In genomic region chr17:53456742-53457141, GRCm38 (mm10) we compare ENCODE assay signal across 27 mouse cellular contexts. TPM values are rescaled to one million over a fixed set of nuclear protein-coding genes. Genes with fewer than 3 reads are reported as not detected.
DNase-seq lines count a peak whose midpoint lies in the region; ATAC-seq and TF ChIP-seq lines count a peak whose summit lies in the region.
"Had no signal": no experiment of that assay in that cellular context is flagged by ENCODE, and none has a peak within 500 bp of the region (broad histone marks: within the 10 kb centered on the region; RNA-seq: fewer than 3 reads in every experiment).

No protein-coding gene starts in this region.

- TF ChIP-seq CTCF in MEL (IDR thresholded peaks at IDR 0.05 in 2 of 3, conservative IDR thresholded peaks at IDR 0.05 in 1 of 3; ENCODE audit: control insufficient read depth in 1 of 3, insufficient read depth in 1 of 3, low read depth in 2 of 3, low read length in 3 of 3, poor library complexity in 1 of 3, severe bottlenecking in 1 of 3), result no peak
- TF ChIP-seq CTCF in layer of hippocampus, adult 2 months (conservative IDR thresholded peaks at IDR 0.05), result no peak

- no peak overlapping the region for H3K9ac ChIP-seq in MEL (ENCODE audit: control insufficient read depth, low read depth, low read length, poor library complexity, severe bottlenecking)
- H3K9ac ChIP-seq: embryonic facial prominence, embryonic 13.5 days; embryonic facial prominence, embryonic 15.5 days; forebrain, embryonic 12.5 days had no signal

- no peak overlapping the region for H3K27ac ChIP-seq in MEL (ENCODE audit: control insufficient read depth, low read depth, low read length)
- no peak overlapping the region for H3K27ac ChIP-seq in layer of hippocampus, adult 2 months
- H3K27ac ChIP-seq: embryonic facial prominence, embryonic 13.5 days; embryonic facial prominence, embryonic 15.5 days; forebrain, embryonic 10.5 days; forebrain, embryonic 12.5 days had no signal

- peaks cover 3 to 12% of the 10 kb centered on the region in 2 experiments for H3K4me1 ChIP-seq in MEL (ENCODE audit: control insufficient read depth in 1 of 2, insufficient read depth in 2 of 2, low read length in 2 of 2)
- H3K4me1 ChIP-seq: embryonic facial prominence, embryonic 13.5 days; embryonic facial prominence, embryonic 15.5 days; forebrain, embryonic 10.5 days; forebrain, embryonic 12.5 days had no signal

- peaks cover 0 to 13% of the 10 kb centered on the region in 2 experiments; a peak in 2 of 4 replicates for H3K36me3 ChIP-seq in MEL (ENCODE audit: control insufficient read depth in 1 of 2, insufficient read depth in 2 of 2, low read length in 2 of 2)
- H3K36me3 ChIP-seq: embryonic facial prominence, embryonic 13.5 days; embryonic facial prominence, embryonic 15.5 days; forebrain, embryonic 10.5 days; forebrain, embryonic 12.5 days; G1E had no signal

- no peak for TF ChIP-seq POLR2A in MEL (IDR thresholded peaks at IDR 0.05; ENCODE audit: control insufficient read depth in 1 of 2, insufficient read depth in 1 of 2, low read depth in 1 of 2, low read length in 2 of 2, poor library complexity in 1 of 2)

- H3K9me3 ChIP-seq in MEL (replicated peaks; ENCODE audit: insufficient read depth, low read length), result no peaks in the 10 kb centered on the region
- H3K9me3 ChIP-seq: embryonic facial prominence, embryonic 13.5 days; embryonic facial prominence, embryonic 15.5 days; forebrain, embryonic 10.5 days; G1E had no signal

- no peaks in the 10 kb centered on the region; a peak in 2 of 4 replicates for H3K27me3 ChIP-seq in MEL (ENCODE audit: control insufficient read depth in 1 of 2, insufficient read depth in 2 of 2, low read length in 2 of 2)
- H3K27me3 ChIP-seq: embryonic facial prominence, embryonic 13.5 days; embryonic facial prominence, embryonic 15.5 days; forebrain, embryonic 12.5 days had no signal

- TF ChIP-seq RAD21 in MEL (IDR thresholded peaks at IDR 0.05; ENCODE audit: low read depth, low read length), result no peak

- no peak overlapping the region for H3K4me3 ChIP-seq in MEL (ENCODE audit: control insufficient read depth in 1 of 2, insufficient read depth in 1 of 2, low read depth in 2 of 2, low read length in 2 of 2)
- no peak overlapping the region for H3K4me3 ChIP-seq in layer of hippocampus, adult 2 months
- H3K4me3 ChIP-seq: embryonic facial prominence, embryonic 13.5 days; embryonic facial prominence, embryonic 15.5 days; erythroblast, embryonic 14.5 days; forebrain, embryonic 10.5 days; forebrain, embryonic 12.5 days had no signal

- H3K79me2 ChIP-seq in MEL (ENCODE audit: control insufficient read depth, insufficient read depth, low read length, poor library complexity), result no peaks in the 10 kb centered on the region

- peak; percentile 64 for DNase-seq in MEL (ENCODE audit: low read depth, low spot score)
- DNase-seq in R1 (ENCODE audit: low read depth, low spot score), result peak; percentile 44
- no peak for DNase-seq in lung, postnatal 36 days
- DNase-seq in layer of hippocampus, adult 2 months (ENCODE audit: low spot score in 2 of 2), result no peak
- DNase-seq in frontal cortex, postnatal 14 days (ENCODE audit: low spot score in 2 of 2), result no peak
- DNase-seq: adrenal gland, adult 2 months; adrenal gland, postnatal 10 days; adrenal gland, postnatal 25 days; cerebellum, adult 11 months; cerebellum, adult 18-20 months; cerebellum, adult 8-10 months; cerebellum, adult 9-11 months; cerebellum, postnatal 14 days; cerebellum, postnatal 36 days; embryo, embryonic 11 days had no signal

- peak; percentile 50 for ATAC-seq in megakaryocyte-erythroid progenitor cell, adult 5-6 weeks (replicated peaks; ENCODE audit: low FRiP score, low TSS enrichment, poor library complexity, severe bottlenecking)
- ATAC-seq: forebrain, embryonic 14.5 days; forebrain, embryonic 16.5 days; Patski had no signal

- peak; percentile 89 to 95 for TF ChIP-seq EP300 in MEL (IDR thresholded peaks at IDR 0.05; ENCODE audit: low read depth in 1 of 2, low read length in 2 of 2)

TF ChIP-seq in MEL, 35 proteins besides CTCF, POLR2A, EP300 and RAD21:
- TF ChIP-seq SIN3A (IDR thresholded peaks at IDR 0.05; ENCODE audit: low read length) (peak; percentile 58; the same call in 1 of the 2 replicates), JUND (IDR thresholded peaks at IDR 0.05; ENCODE audit: low read depth, low read length) (no peak), USF2 (IDR thresholded peaks at IDR 0.05; ENCODE audit: borderline replicate concordance in 1 of 2, insufficient read depth in 1 of 2, low read depth in 1 of 2, low read length in 2 of 2) (no peak), UBTF (IDR thresholded peaks at IDR 0.05; ENCODE audit: borderline replicate concordance, insufficient read depth, low read depth, low read length) (no peak), ZMIZ1 (IDR thresholded peaks at IDR 0.05; ENCODE audit: low read depth, low read length) (no peak), GATA1 (IDR thresholded peaks at IDR 0.05; ENCODE audit: low read depth, low read length) (peak; percentile 94), E2F4 (IDR thresholded peaks at IDR 0.05; ENCODE audit: borderline replicate concordance, low read depth, low read length) (no peak), ZKSCAN1 (IDR thresholded peaks at IDR 0.05; ENCODE audit: low read depth, low read length) (no peak), MEF2A (IDR thresholded peaks at IDR 0.05; ENCODE audit: extremely low read depth, insufficient replicate concordance, low read depth, low read length, poor library complexity, severe bottlenecking) (peak; percentile 75; the same call in 1 of the 2 replicates), TAL1 (IDR thresholded peaks at IDR 0.05; ENCODE audit: low read length) (0 out of 2 replicates have a peak, but pooled peaks have one; percentile 9), ETS1 (IDR thresholded peaks at IDR 0.05; ENCODE audit: low read depth, low read length) (peak; percentile 70), ELF1 (IDR thresholded peaks at IDR 0.05; ENCODE audit: low read depth, low read length) (no peak), MAFK (IDR thresholded peaks at IDR 0.05; ENCODE audit: borderline replicate concordance, low read depth, low read length) (peak; percentile 70; the same call in 1 of the 2 replicates), CHD1 (IDR thresholded peaks at IDR 0.05; ENCODE audit: low read depth, low read length) (no peak), TCF12 (IDR thresholded peaks at IDR 0.05; ENCODE audit: low read depth, low read length) (peak; percentile 85), TBP (IDR thresholded peaks at IDR 0.05; ENCODE audit: low read depth, low read length) (no peak), RCOR1 (IDR thresholded peaks at IDR 0.05; ENCODE audit: low read depth, low read length) (peak; percentile 98), MAZ (IDR thresholded peaks at IDR 0.05; ENCODE audit: low read depth, low read length) (no peak), BHLHE40 (IDR thresholded peaks at IDR 0.05; ENCODE audit: borderline replicate concordance, low read depth, low read length) (peak; percentile 43; the same call in 1 of the 2 replicates)

RNA-seq across cellular contexts. Expression of gene Efhb, which starts 6.4 kb away (rescaled TPM):
- not detected in 2 replicates for total RNA-seq in MEL (2012; rRNA removed)
- polyA plus RNA-seq in MEL (2012; ENCODE audit: insufficient read depth in 1 of 2, insufficient read length in 2 of 2, low read depth in 1 of 2, low replicate concordance in 2 of 2, missing spikeins in 1 of 2), result not detected
- not detected in 2 replicates for total RNA-seq in megakaryocyte-erythroid progenitor cell, adult 5-6 weeks (2014; fragmentation: Nextera tagmentation)
- 0.11 TPM in 1 of 2 replicates, not detected in the other for total RNA-seq in megakaryocyte-erythroid progenitor cell, adult 5-6 weeks (2017)
- total RNA-seq in layer of hippocampus, adult 2 months (2021), result under 1 TPM; 0.25 to 0.44 TPM
- total RNA-seq: common myeloid progenitor, adult 5-6 weeks had no signal
- polyA plus RNA-seq: C2C12; erythroblast, embryonic 14.5 days; G1E had no signal

RNA-seq across cellular contexts. Expression of gene Rab5a, which starts 22.3 kb away (rescaled TPM):
- total RNA-seq in MEL (2012; rRNA removed), result 23.7 and 26.7 TPM in 2 replicates
- polyA plus RNA-seq in MEL (2012; ENCODE audit: insufficient read depth in 1 of 2, insufficient read length in 2 of 2, low read depth in 1 of 2, low replicate concordance in 2 of 2, missing spikeins in 1 of 2), result 10 to 100 TPM in 1 of 2 experiments, not detected in 1; 22.7 TPM
- 35.2 and 38.9 TPM in 2 replicates for total RNA-seq in megakaryocyte-erythroid progenitor cell, adult 5-6 weeks (2014; fragmentation: Nextera tagmentation)
- 53.7 and 73.3 TPM in 2 replicates for total RNA-seq in megakaryocyte-erythroid progenitor cell, adult 5-6 weeks (2017)
- 100 to 1,000 TPM; 115 to 116 TPM for total RNA-seq in layer of hippocampus, adult 2 months (2021)

Comparison
In these comparisons a context has a peak if more than half of its experiments do, and no peak if none do; other contexts are left out.
1. DNase-seq: peak in MEL (single experiment) and R1 (single experiment); none in lung, postnatal 36 days (single experiment), layer of hippocampus, adult 2 months (0 of 2) and frontal cortex, postnatal 14 days (0 of 2).